Comparison of ENCODE assay signal across 8 mouse cellular contexts in genomic region chr5:123684221-123685144, GRCm38 (mm10). TPM values are rescaled to one million over a fixed set of nuclear protein-coding genes. Genes with fewer than 3 reads are reported as not detected.
A peak's percentile ranks its signal among the peaks of the same experiment; 100 is the strongest.
DNase-seq lines count a peak whose midpoint lies in the region; ATAC-seq and TF ChIP-seq lines count a peak whose summit lies in the region.

Gene Clip1 (minus strand): TSS chr5:123684618.

- peak within 1 kb of the TSS; percentile 99 for H3K9ac ChIP-seq in hindbrain, embryonic 14.5 days

- no peaks in the 10 kb centered on the region for H3K36me3 ChIP-seq in hindbrain, embryonic 14.5 days (replicated peaks; ENCODE audit: control insufficient read depth, insufficient read depth)

- no peaks in the 10 kb centered on the region for H3K27me3 ChIP-seq in hindbrain, embryonic 14.5 days (ENCODE audit: control insufficient read depth, insufficient read depth, low read length)

- peak within 1 kb of the TSS; percentile 99 for H3K27ac ChIP-seq in gastrocnemius, adult 2 months
- peak within 1 kb of the TSS; percentile 96 for H3K27ac ChIP-seq in hindbrain, embryonic 14.5 days
- H3K27ac ChIP-seq in left cerebral cortex, adult 2 months = peak within 1 kb of the TSS; percentile 99

- intact Hi-C loops in gastrocnemius, adult 2 months (cut with DNase I) = loop anchor here (2.0 kb wide), 1 partner anchor 14 kb away; no protein-coding TSS in a partner anchor
- intact Hi-C loops in left cerebral cortex, adult 2 months (cut with DNase I) = no loop called here

- DNase-seq in adrenal gland, adult 2 months = peak; percentile 88
- peak; percentile 88 for DNase-seq in gastrocnemius, adult 2 months
- peak; percentile 71 for DNase-seq in hindbrain, embryonic 14.5 days (ENCODE audit: low spot score)
- peak; percentile 75 to 83 for DNase-seq in left cerebral cortex, adult 2 months (ENCODE audit: extremely low spot score in 1 of 2, low spot score in 2 of 2)
- peak; percentile 77 for DNase-seq in lung, postnatal 36 days
- DNase-seq in retina, embryonic 14.5 days (ENCODE audit: low spot score) = peak; percentile 70
- peak; percentile 62 to 70 for DNase-seq in urinary bladder, postnatal 36 days (ENCODE audit: low spot score in 2 of 2)

- peaks cover 27% of the 10 kb centered on the region for H3K4me1 ChIP-seq in hindbrain, embryonic 14.5 days (replicated peaks; ENCODE audit: control insufficient read depth, insufficient read depth, low read length)

- under 1% methylated on average over 52 of the region's 64 CpGs for WGBS in hindbrain, embryonic 14.5 days

- H3K4me3 ChIP-seq in gastrocnemius, adult 2 months = peak within 1 kb of the TSS; percentile 90
- peak within 1 kb of the TSS; percentile 96 for H3K4me3 ChIP-seq in hindbrain, embryonic 14.5 days (replicated peaks; ENCODE audit: low read length)
- peak within 1 kb of the TSS; percentile 92 for H3K4me3 ChIP-seq in left cerebral cortex, adult 2 months

- peak; percentile 54 for ATAC-seq in common myeloid progenitor, adult 5-6 weeks (replicated peaks; ENCODE audit: low read depth, poor library complexity, severe bottlenecking)
- peak; percentile 74 for ATAC-seq in hindbrain, embryonic 14.5 days (ENCODE audit: low FRiP score)

- no peaks in the 10 kb centered on the region for H3K9me3 ChIP-seq in hindbrain, embryonic 14.5 days (ENCODE audit: control insufficient read depth, low read length)

- no peak for TF ChIP-seq CTCF in gastrocnemius, adult 2 months (IDR thresholded peaks at IDR 0.05)
- TF ChIP-seq CTCF in left cerebral cortex, adult 2 months (IDR thresholded peaks at IDR 0.05) = no peak; the same call in 1 of the 2 replicates

- H3K4me2 ChIP-seq in hindbrain, embryonic 14.5 days (replicated peaks) = peak within 1 kb of the TSS; percentile 62

RNA-seq across cellular contexts. Expression of gene Clip1, which starts in this region (rescaled TPM):
- 10 to 100 TPM; 82.3 TPM for total RNA-seq in adrenal gland, adult 2 months (2021)
- 19.4 and 32.0 TPM in 2 replicates for polyA plus RNA-seq in adrenal gland, adult 2 months (2012; rRNA removed)
- 80.8 and 105 TPM in 2 replicates for total RNA-seq in common myeloid progenitor, adult 5-6 weeks (2017)
- 100 to 1,000 TPM; 286 to 331 TPM for total RNA-seq in gastrocnemius, adult 2 months (2021)
- 70.7 and 72.9 TPM in 2 replicates for polyA plus RNA-seq in hindbrain, embryonic 14.5 days (2014; fragmentation: Nextera tagmentation; extraction: Ambion mirVana)
- total RNA-seq in left cerebral cortex, adult 2 months (2021) = 100 to 1,000 TPM; 139 TPM

Comparison
In these comparisons a context has a peak if more than half of its experiments do, and no peak if none do; other contexts are left out.
1. Peak in every context shown above with its lines: DNase-seq, ATAC-seq, H3K4me3 ChIP-seq and H3K27ac ChIP-seq.